Mouse (Mus musculus) frontal cortex, postnatal 25 days (tissue): ENCODE results near the gene E130311K13Rik.

ENCODE experiments used
- DNase-seq, 2 experiments: peaks; one replicate each; pipeline ENCODE4 v3.0.0; 2022; ENCODE audit warnings: low spot score in 2 of 2

The E130311K13Rik gene

DNA sequence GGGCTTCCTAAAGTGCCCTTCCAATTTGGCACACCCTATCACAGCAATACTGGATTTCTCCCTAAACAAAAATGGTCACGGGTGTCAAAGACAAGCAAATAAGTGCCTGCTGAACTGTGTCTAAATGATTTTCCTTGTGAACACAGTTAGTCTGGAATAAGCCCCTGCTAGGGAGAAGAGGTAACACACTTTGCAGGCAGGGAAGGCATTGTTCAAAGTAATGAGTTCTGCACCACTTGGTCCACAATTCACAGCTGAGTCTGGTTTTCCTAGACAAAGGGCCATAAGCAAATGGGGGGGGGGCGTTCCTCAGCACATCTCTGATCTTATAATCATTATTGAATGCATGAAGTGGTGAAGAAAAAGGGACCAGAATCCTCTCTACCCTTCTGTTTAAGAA lies 33.5 kb downstream of the E130311K13Rik start:
- no peak for DNase-seq

DNA sequence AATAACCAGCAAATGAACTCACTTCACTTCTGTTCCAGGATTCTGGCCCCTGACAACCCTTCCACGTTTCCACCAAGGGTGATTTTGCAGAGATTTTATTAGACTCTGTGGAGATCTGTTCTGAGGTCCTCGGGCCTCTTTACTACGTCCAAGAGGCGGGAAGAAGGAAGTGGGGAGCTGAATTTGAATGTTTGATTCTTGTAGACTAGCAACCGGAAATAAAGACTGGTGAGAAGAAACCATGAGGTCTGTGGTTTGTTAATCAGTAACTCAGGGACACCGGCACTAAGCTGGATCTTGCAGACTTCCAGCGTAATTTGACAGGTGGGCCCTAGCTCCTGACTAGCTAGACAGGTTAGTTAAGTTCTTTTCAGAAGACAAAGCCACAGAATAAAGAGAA lies 35.6 kb downstream of the E130311K13Rik start:
- DNase-seq: no peak

DNA sequence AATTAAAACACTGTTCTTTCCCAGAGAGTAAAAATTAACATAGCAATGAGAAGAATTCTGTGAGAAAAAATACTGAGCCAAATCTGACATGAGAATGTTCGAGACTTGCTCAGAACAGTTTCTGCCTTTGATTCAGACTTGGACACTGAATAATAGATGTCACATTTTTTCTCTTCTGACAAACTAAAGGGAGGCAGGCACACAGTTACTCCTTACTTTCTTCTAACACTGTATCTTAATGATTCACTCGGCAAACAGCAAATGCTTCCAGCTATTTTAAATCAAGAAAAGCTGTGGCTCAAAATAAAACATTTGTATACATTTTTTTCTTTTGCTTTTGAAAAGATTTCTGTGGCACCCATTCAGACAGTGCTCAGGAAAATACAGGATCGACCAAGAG lies 37.1 kb downstream of the E130311K13Rik start:
- no peak for DNase-seq

DNA sequence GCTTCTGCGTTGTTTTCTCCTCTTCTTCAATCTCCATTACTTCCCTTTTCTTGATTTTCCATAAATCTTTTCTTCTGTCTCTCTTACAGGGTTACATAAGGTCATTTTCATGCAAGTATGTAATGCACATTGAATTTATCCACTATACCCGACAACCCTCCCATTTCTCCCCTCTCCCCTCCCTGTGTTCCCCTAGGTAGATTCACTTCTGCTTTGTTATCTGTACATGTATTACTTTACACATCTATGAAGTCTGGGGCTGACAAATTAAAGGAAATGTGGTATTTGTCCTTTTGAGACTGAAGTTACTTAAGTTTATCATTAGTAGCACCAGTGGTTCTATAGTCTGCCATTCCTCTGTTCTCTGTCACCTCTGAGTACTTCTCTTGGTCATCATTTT lies 48.2 kb downstream of the E130311K13Rik start:
- DNase-seq: no peak

DNA sequence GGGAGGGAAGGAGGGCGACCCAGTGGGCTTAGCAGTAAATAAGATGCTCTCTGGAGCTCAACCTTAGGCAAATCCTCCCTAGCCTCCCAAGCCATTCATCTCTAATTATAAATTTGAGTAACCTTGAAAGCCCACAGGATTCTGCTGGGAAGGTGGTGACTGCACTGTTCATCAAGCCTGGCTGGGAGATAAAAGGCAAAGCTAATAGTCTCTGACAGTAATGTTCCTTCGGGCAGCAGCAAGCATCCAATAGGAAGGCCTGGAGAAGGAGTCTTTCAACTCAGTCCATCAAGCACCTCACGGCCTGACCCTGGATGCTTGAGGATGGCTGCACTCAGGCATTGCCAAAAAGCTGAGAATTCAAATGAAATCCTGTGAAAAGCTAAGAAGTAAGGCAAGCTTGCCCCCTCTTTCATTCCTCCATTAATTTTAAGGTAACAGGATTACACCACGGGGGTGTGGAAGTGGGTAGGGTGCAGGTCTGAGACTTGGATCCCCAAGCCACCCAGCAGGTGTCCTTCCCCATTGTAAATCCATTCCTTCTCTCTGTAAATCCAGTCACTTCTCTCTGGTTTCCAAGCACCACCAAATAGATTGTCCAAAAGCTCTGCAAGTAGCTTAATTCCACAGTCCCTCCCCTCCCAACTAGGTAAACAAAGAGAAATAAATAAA lies 50.1 kb downstream of the E130311K13Rik start:
- no peak for DNase-seq

DNA sequence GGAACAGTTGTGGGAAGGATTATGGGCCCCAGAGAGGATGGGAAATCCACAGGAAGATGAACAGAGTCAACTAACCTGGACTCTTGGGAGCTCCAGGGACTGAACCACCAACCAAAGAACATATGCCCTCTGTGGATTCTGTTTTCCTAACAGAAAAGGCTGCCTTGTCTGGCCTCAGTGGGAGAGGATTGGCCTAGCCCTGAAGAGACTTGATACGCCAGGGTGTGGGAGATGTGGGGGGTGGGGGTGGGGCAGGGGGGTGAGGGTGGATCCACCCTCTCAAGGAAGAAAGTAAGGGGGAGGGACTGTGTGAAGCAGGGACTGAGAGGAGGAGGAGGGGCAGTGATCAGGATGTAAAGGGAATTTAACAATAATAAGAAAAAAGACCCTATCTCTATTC lies 56.5 kb downstream of the E130311K13Rik start:
- DNase-seq: no peak

DNA sequence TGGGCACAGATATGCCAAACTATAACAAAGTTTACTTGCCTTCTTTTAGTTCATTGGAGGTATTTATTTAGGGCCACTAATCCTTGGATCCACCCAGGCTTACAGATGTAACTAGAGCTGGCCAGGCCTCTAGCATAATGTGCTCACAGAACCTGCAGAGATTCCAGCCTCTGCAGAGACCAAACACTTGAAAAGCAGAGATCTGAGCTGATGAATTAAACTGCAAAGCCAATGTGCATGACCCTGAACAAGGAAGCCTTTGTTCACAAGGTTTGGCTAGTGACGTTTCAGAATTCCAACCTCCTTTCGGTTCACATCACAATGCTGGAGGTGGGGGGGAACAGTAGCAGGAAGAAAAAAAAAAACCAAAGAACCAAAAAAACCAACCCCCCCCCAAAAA lies 58.0 kb downstream of the E130311K13Rik start:
- no peak for DNase-seq

DNA sequence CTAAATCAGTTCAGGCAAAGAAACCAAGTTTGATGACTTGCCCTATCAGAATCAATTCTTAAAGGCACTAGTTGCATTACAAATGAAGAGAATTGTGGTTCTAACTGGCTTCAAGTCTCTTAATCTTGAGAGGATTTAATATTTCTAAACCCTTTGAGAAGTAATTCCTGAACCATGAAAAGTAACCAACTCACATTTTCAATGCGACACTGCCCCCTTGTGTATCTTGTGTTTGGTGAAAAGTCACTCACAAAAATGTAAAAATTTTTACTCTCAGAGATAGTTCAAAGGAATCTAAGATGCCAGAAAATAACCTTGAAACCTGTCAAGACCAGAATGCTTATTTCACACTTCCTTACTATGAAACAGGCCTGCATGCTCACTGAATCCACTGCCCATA lies 61.0 kb downstream of the E130311K13Rik start:
- peak in 1 of 2 experiments; percentile 41 for DNase-seq

DNA sequence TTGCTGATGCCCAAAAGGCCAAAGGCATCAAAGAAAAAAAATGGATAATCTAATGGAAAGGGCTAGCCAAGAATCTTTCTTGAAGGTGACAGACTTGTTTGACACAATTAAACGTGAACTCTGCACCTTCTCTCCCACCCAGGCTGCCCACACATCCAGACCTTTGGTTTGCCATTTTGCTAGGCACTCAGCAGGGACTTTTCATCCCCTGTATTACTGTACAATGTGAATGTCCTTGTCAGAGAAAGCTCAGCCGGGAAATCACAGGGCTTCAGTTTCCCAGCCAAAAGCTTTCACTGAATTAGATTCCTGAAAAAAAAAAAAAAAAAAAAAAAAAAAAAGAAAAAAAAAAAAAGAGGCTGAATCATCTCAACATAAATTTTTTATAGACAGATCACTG lies 64.2 kb downstream of the E130311K13Rik start:
- DNase-seq: no peak
